Mouse (Mus musculus) embryonic facial prominence, embryonic 11.5 days (tissue): ENCODE results near the gene Hmga1. TPM values are rescaled to one million over a fixed set of nuclear protein-coding genes. Genes with fewer than 3 reads are reported as not detected.

ENCODE experiments used
- ATAC-seq: fragments of 200-750 bp; cut with Nextera tagmentation; replicated peaks from 2 replicates; pipeline ENCODE4 v1.8.0; 2017; ENCODE audit warnings: low read depth; ENCODE audit not compliant: insufficient number of reproducible peaks, low FRiP score, low TSS enrichment
- DNase-seq: peaks from one replicate; pipeline ENCODE4 v3.0.0-alpha.2; 2015; ENCODE audit warnings: low spot score
- H3K27ac ChIP-seq: fragments of 300-500 bp; sonication (generic); replicated peaks from 2 replicates; pipeline ENCODE4 v1.5.1; 2014; ENCODE audit warnings: mild to moderate bottlenecking, low read depth, low read length, control low read depth
- H3K27me3 ChIP-seq: fragments of 300-500 bp; sonication (generic); 2 replicates; pipeline ENCODE4 v1.6.1; 2014; ENCODE audit warnings: mild to moderate bottlenecking, low read length, moderate library complexity, mixed read lengths; ENCODE audit not compliant: control insufficient read depth, insufficient read depth
- H3K36me3 ChIP-seq: fragments of 300-500 bp; sonication (generic); replicated peaks from 2 replicates; pipeline ENCODE4 v1.6.1; 2014; ENCODE audit warnings: low read depth, mild to moderate bottlenecking, low read length, moderate library complexity, mixed read lengths; ENCODE audit not compliant: control insufficient read depth, insufficient read depth
- H3K4me1 ChIP-seq: fragments of 300-500 bp; sonication (generic); 2 replicates; pipeline ENCODE4 v1.6.1; 2014; ENCODE audit warnings: low read length, mixed read lengths; ENCODE audit not compliant: control insufficient read depth, insufficient read depth
- H3K4me2 ChIP-seq: fragments of 300-500 bp; sonication (generic); 2 replicates; pipeline ENCODE4 v1.6.1; 2014; ENCODE audit warnings: low read depth, mild to moderate bottlenecking, control low read depth, low read length, moderate library complexity
- H3K4me3 ChIP-seq: fragments of 300-500 bp; sonication (generic); 2 replicates; pipeline ENCODE4 v1.5.1; 2014; ENCODE audit warnings: low read depth, low read length, control low read depth
- H3K9ac ChIP-seq: fragments of 300-500 bp; sonication (generic); replicated peaks from 2 replicates; pipeline ENCODE4 v1.6.1; 2014; ENCODE audit warnings: mild to moderate bottlenecking, control low read depth, low read length
- H3K9me3 ChIP-seq: fragments of 300-500 bp; sonication (generic); replicated peaks from 2 replicates; pipeline ENCODE4 v1.6.1; 2016; ENCODE audit warnings: mild to moderate bottlenecking, low read length, inconsistent platforms, mixed read lengths; ENCODE audit not compliant: control insufficient read depth
- whole genome bisulfite sequencing: fragments of 180-500 bp; shearing (Covaris S2); extraction: QIAGEN DNeasy Blood & Tissue Kit; methylation state at CpG from one replicate; pipeline ENCODE4 v1.1.7; 2014; 5-methylcytosine and 5-hydroxymethylcytosine counted together
- polyA plus RNA-seq: library from polyadenylated mRNA; unstranded; fragments of >200 nt; fragmentation: Nextera tagmentation; extraction: Ambion mirVana; gene quantifications from 2 replicates; pipeline ENCODE4 v1.2.1, GENCODE M21; 2014

Gene Hmga1
- polyA plus RNA-seq, 1 experiment from 2014 or later, result 415 TPM

DNA sequence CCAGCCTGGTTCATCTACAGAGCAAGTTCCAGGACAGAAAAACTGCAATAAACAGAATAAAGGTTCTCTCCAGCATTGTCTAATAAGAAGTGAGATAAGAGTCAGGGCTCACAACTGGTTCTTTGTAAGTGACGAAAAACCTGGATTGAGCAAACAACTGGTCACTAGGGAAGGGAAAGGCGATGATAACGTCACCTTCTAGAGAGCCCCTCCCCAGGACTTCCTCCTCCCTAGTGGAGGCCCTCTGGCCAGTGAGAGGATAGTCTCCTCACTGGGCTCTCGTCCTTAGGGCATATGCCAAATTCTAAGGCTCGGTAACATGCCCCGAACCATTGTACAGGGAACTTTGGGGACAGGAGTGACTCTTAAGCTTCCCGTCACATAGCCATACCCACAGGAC is 19.8 kb downstream of the Hmga1 start:
- no peak for ATAC-seq
- Histone ChIP-seq H3K36me3 (no peaks in the 10 kb centered on the region; the same call in none of the 2 replicates), H3K9ac (no peak overlapping the region), H3K4me2 (no peak overlapping the region), H3K4me3 (no peak overlapping the region), H3K27ac (no peak overlapping the region), H3K27me3 (no peaks in the 10 kb centered on the region), H3K9me3 (no peaks in the 10 kb centered on the region), H3K4me1 (no peaks in the 10 kb centered on the region)
- 88% methylated on average over 7 of the region's 7 CpGs for WGBS
- DNase-seq, result no peak

DNA sequence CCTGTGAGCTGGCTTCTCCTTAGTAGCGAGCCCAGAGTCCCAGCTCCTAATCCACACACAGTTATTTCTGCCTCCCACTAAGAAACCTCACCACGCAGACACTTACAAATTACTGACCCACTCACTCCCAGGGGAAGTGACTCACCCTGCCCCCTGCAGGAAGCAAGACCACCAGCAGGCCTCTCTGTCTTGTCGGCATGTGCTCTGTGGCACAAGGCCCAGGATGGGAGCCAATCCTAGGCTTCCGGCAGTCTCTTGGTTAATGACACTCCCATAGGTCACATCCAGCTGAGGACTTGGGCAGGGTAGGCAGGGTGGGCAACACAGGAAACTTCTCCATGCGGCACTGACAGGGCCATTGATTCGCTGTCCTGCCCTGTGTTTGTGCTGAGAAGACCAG is 21.2 kb downstream of the Hmga1 start:
- Histone ChIP-seq H3K4me1 (no peaks in the 10 kb centered on the region), H3K9me3 (no peaks in the 10 kb centered on the region), H3K36me3 (peaks cover 4% of the 10 kb centered on the region), H3K4me3 (no peak overlapping the region), H3K27ac (no peak overlapping the region), H3K27me3 (no peaks in the 10 kb centered on the region), H3K9ac (no peak overlapping the region), H3K4me2 (no peak overlapping the region)
- DNase-seq (no peak), ATAC-seq (no peak)
- 73% methylated on average over 6 of the region's 6 CpGs for WGBS

DNA sequence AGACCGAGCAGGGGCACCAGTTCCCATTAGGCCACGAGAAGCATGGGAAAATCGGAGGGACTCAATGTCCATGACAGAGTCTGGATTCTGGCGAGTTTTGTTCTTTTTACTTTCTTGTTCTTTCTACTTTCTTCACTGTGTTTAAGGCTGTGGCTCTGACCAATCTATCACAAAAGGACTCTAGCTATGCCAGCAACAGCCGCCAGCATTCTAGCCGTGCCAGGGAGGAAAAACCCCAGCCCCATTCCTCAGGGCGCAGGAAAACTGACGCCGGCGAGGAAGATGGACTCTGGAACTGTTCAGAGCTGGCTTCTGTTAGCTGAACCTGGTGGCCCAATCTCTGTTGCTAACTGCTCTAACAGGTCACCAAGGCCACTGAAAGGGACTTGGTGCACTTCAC is 22.2 kb downstream of the Hmga1 start:
- Histone ChIP-seq H3K4me2 (no peak overlapping the region), H3K4me3 (no peak overlapping the region), H3K36me3 (peaks cover 6% of the 10 kb centered on the region), H3K27me3 (no peaks in the 10 kb centered on the region), H3K4me1 (no peaks in the 10 kb centered on the region), H3K9ac (no peak overlapping the region), H3K9me3 (no peaks in the 10 kb centered on the region), H3K27ac (no peak overlapping the region)
- DNase-seq (no peak), ATAC-seq (no peak)
- 94% methylated on average over 10 of the region's 10 CpGs for WGBS

DNA sequence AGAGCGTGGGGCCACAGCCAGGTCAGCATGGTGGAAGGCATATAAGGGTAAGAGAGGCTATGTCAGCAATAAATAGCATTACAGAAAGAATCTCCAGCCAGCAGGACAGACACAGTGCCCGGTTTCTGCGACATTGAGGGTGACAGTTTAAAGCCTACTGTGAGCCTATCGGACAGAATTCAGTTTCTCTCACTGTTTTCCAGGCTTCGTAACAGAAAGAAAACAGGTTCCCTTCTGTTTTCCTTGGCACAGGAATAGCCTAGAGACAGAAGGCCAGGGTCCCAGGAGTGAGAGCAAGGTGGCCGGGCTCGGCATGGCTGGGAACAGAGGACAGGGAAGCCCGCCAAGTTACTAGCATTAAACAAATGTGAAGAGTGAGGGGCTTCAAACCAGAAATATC is 23.5 kb downstream of the Hmga1 start:
- WGBS, result 91% methylated on average over 8 of the region's 8 CpGs
- Histone ChIP-seq H3K9ac (no peak overlapping the region), H3K36me3 (peaks cover 6% of the 10 kb centered on the region), H3K4me1 (no peaks in the 10 kb centered on the region), H3K27me3 (no peaks in the 10 kb centered on the region), H3K27ac (no peak overlapping the region), H3K4me3 (no peak overlapping the region), H3K9me3 (no peaks in the 10 kb centered on the region), H3K4me2 (no peak overlapping the region)
- DNase-seq (no peak), ATAC-seq (no peak)

DNA sequence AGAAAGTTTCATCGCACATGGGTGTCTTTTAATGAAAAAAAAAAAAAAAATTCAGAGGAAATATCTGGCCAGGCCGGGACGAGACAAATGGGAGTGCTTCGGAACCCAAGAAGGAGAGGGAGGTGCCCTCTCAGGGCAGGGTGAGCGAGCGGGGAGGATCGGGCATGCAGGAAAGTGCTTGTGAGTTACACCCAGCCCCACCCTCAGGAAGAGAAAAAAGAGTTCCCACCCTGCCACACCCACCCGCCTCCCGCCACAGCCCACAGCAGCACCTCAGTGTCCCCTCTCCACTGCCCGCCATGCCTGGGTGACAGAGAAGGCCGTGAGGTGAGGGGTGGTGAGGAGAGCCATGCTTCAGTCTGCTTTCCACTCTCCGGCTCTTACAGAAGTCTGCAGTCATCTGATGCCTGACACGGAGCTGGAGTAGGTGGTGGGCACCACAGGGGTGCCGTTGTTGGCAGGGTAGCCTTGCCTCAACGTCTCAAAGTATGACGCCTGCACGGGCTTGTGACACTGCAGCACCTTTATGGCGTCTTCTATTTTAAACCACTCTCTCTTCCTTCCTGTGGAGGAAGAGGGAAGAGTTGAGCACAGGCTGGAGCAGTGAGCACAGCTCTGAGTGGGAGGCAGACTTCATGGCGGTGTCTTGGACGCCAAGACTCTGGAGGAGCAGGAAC is 24.2 kb downstream of the Hmga1 start:
- WGBS, result 89% methylated on average over 20 of the region's 20 CpGs
- Histone ChIP-seq H3K9me3 (no peaks in the 10 kb centered on the region), H3K9ac (no peak overlapping the region), H3K4me1 (no peaks in the 10 kb centered on the region), H3K27ac (no peak overlapping the region), H3K4me2 (no peak overlapping the region), H3K4me3 (no peak overlapping the region), H3K36me3 (peaks cover 6% of the 10 kb centered on the region), H3K27me3 (no peaks in the 10 kb centered on the region)
- no peak for ATAC-seq
- DNase-seq, result no peak

DNA sequence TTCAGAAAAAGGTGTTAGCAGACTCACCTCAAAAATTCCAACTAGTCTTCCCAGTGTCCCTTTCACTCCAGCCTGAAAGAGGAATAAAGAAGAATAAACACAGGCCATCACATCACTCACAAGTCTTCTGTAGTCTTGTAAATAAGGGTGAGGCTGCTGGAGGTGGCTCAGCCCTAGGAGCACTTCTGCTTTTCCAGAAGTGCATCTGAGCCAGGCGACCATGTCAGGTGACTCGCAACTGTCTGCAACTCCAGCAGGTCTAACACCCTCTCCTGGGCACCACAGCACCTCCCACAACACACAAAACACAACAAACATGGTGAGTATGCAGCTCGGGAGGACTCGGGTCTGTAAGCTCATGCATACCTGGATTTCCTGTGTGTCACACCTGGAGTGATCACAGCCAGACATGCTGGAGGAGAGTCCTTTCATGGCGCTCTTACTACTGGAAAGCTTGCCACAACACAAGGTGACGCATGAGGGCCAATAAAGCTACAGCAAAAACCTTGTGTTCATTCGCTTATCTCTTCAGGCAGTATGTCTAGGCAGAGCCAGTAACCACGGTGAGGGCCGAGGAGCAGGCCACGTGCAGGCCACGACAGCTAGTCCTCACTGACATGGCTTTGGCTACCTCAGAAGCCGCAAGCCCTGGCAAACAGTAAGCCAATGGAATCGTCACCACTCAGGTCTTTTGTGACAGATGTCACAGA is 27.0 kb downstream of the Hmga1 start:
- no peak overlapping the region for H3K4me2 ChIP-seq
- peaks cover 6% of the 10 kb centered on the region for H3K36me3 ChIP-seq
- no peak overlapping the region for H3K27ac ChIP-seq
- no peaks in the 10 kb centered on the region for H3K4me1 ChIP-seq
- no peak for DNase-seq
- no peaks in the 10 kb centered on the region for H3K9me3 ChIP-seq
- H3K9ac ChIP-seq, result no peak overlapping the region
- H3K27me3 ChIP-seq, result no peaks in the 10 kb centered on the region
- H3K4me3 ChIP-seq, result no peak overlapping the region
- no peak for ATAC-seq
- 92% methylated on average over 13 of the region's 13 CpGs for WGBS

DNA sequence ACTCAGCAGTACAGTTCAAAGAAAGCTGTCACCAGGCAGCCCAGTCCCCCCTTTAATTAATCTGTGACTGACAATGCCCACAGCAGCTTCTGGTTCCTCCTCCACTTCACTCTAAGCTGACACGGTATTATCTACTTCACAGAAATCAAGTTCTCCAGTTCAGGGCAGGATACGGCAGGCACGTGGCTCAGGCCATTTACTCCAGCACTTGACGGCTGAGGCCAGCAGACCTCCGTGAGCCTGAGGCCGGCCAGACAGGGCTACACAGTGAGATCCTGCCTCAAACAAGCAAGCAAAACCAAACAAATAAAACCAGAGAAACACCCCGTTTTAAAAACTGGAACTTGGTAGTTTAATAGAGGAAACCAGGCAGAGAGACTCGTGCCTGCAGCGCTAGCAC is 30.4 kb downstream of the Hmga1 start:
- no peaks in the 10 kb centered on the region for H3K27me3 ChIP-seq
- no peak overlapping the region for H3K4me3 ChIP-seq
- peaks cover 4% of the 10 kb centered on the region for H3K36me3 ChIP-seq
- H3K4me2 ChIP-seq, result no peak overlapping the region
- DNase-seq, result no peak
- no peak overlapping the region for H3K27ac ChIP-seq
- no peaks in the 10 kb centered on the region for H3K9me3 ChIP-seq
- ATAC-seq, result no peak
- 80% methylated on average over 9 of the region's 9 CpGs for WGBS
- no peak overlapping the region for H3K9ac ChIP-seq
- no peaks in the 10 kb centered on the region for H3K4me1 ChIP-seq

DNA sequence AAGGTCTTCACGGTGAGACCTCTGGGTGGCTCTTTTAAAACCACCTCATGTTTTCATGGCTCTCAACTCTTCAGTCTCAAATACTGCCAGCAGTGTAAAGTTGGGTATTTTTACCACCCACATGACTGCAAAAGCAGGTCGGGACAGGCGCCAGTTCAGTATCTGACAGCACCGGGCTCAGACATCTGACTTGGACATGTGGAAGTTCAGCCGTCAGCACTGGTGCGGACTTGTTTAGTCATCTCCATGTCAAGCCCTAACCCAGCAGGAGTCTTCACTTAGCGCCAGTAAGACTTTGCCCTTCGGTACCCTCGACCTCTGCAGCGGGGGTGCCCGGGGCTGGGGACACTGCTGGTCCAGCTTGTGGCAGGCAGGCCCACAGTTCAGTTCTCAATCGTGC is 31.0 kb downstream of the Hmga1 start:
- H3K4me3 ChIP-seq, result no peak overlapping the region
- 80% methylated on average over 12 of the region's 12 CpGs for WGBS
- H3K9ac ChIP-seq, result no peak overlapping the region
- ATAC-seq (no peak), DNase-seq (no peak)
- no peak overlapping the region for H3K4me2 ChIP-seq
- no peaks in the 10 kb centered on the region for H3K9me3 ChIP-seq
- H3K36me3 ChIP-seq, result peaks cover 4% of the 10 kb centered on the region
- H3K4me1 ChIP-seq, result no peaks in the 10 kb centered on the region
- no peak overlapping the region for H3K27ac ChIP-seq
- H3K27me3 ChIP-seq, result no peaks in the 10 kb centered on the region
